Mouse (Mus musculus) stomach, embryonic 14.5 days (tissue): Measurements from ENCODE around the gene Acsbg2. TPM values are rescaled to one million over a fixed set of nuclear protein-coding genes. Genes with fewer than 3 reads are reported as not detected.

ENCODE experiments used
- ATAC-seq: fragments of 200-750 bp; cut with Nextera tagmentation; 2 replicates; pipeline ENCODE4 v1.8.0; 2017; ENCODE audit warnings: low read depth, moderate TSS enrichment; ENCODE audit not compliant: insufficient number of reproducible peaks, insufficient read depth, low FRiP score
- H3K27ac ChIP-seq: fragments of 300-500 bp; sonication (generic); 2 replicates; pipeline ENCODE4 v1.5.1; 2014; ENCODE audit warnings: mild to moderate bottlenecking, low read length, moderate library complexity, mixed read lengths
- H3K27me3 ChIP-seq: fragments of 300-500 bp; sonication (generic); 2 replicates; pipeline ENCODE4 v1.6.1; 2014; ENCODE audit warnings: low read length, control low read depth, mixed read lengths; ENCODE audit not compliant: control insufficient read depth, insufficient read depth
- H3K36me3 ChIP-seq: fragments of 300-500 bp; sonication (generic); 2 replicates; pipeline ENCODE4 v1.6.1; 2014; ENCODE audit warnings: mild to moderate bottlenecking, control low read depth, low read length, moderate library complexity, mixed read lengths; ENCODE audit not compliant: control insufficient read depth, insufficient read depth
- H3K4me1 ChIP-seq: fragments of 300-500 bp; sonication (generic); 2 replicates; pipeline ENCODE4 v1.6.1; 2014; ENCODE audit warnings: low read length, control low read depth, mixed read lengths; ENCODE audit not compliant: control insufficient read depth, insufficient read depth
- H3K4me2 ChIP-seq: fragments of 300-500 bp; sonication (generic); replicated peaks from 2 replicates; pipeline ENCODE4 v1.6.1; 2014; ENCODE audit warnings: low read depth, low read length, control low read depth
- H3K4me3 ChIP-seq: fragments of 300-500 bp; sonication (generic); 2 replicates; pipeline ENCODE4 v1.5.1; 2014; ENCODE audit warnings: low read depth, low read length, control low read depth
- H3K9ac ChIP-seq: fragments of 300-500 bp; sonication (generic); replicated peaks from 2 replicates; pipeline ENCODE4 v1.6.1; 2014; ENCODE audit warnings: low read depth, mild to moderate bottlenecking, control low read depth, low read length, moderate library complexity, mixed read lengths
- H3K9me3 ChIP-seq: fragments of 300-500 bp; sonication (generic); 2 replicates; pipeline ENCODE4 v1.6.1; 2016; ENCODE audit warnings: low read depth, low read length, control low read depth; ENCODE audit not compliant: control insufficient read depth
- WGBS: fragments of 180-500 bp; shearing (Covaris S2); extraction: QIAGEN DNeasy Blood & Tissue Kit; methylation state at CpG from one replicate; pipeline ENCODE4 v1.1.7; 2014; 5-methylcytosine and 5-hydroxymethylcytosine counted together
- polyA plus RNA-seq: library from polyadenylated mRNA; unstranded; fragments of >200 nt; fragmentation: Nextera tagmentation; extraction: Ambion mirVana; gene quantifications from 2 replicates; pipeline ENCODE4 v1.2.1, GENCODE M21; 2014

Gene Acsbg2
- polyA plus RNA-seq, 1 experiment from 2014 or later: not detected

GRCm38 (mm10) chr17:56814316-56815056 lies 59.8 kb downstream of the Acsbg2 start:
- 0 out of 2 replicates have a peak, but pooled peaks have one; percentile 54 for ATAC-seq
- Histone ChIP-seq H3K4me1 (peaks cover 11% of the 10 kb centered on the region), H3K9ac (no peak overlapping the region), H3K36me3 (no peaks in the 10 kb centered on the region), H3K9me3 (no peaks in the 10 kb centered on the region), H3K4me3 (no peak overlapping the region), H3K27me3 (no peaks in the 10 kb centered on the region), H3K4me2 (no peak overlapping the region), H3K27ac (no peak overlapping the region)
- 12% methylated on average over 24 of the region's 24 CpGs for WGBS

DNA sequence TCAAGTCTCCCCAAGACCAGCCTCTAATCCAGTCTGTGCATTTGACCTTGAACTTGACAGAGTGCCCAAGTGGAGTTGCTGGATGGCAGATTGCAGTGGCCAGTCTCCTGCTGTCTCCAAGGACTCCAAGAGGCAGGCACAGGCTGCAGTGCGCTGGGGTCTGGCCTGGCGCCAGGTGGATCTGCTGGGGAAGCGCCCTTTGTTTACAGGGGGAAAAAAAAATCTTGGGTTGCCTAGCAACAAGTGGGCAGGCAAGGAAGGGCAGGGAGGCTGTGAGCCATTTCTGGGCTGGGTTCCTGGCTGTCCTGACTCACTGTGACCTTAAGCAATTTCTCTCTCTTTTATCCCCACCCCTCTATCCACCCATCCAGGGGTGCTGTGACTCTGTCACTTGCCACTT lies 64.0 kb downstream of the Acsbg2 start:
- ATAC-seq: peak; percentile 82
- WGBS: 3% methylated on average over 3 of the region's 3 CpGs
- Histone ChIP-seq H3K4me2 (no peak overlapping the region), H3K4me1 (peaks cover 14% of the 10 kb centered on the region), H3K9ac (no peak overlapping the region), H3K9me3 (no peaks in the 10 kb centered on the region), H3K27ac (peak overlapping the region; percentile 45; the same call in 1 of the 2 replicates), H3K36me3 (no peaks in the 10 kb centered on the region), H3K27me3 (no peaks in the 10 kb centered on the region), H3K4me3 (no peak overlapping the region)

GRCm38 (mm10) chr17:56808518-56808917 lies 65.7 kb downstream of the Acsbg2 start:
- Histone ChIP-seq H3K27me3 (no peaks in the 10 kb centered on the region), H3K4me3 (no peak overlapping the region), H3K4me1 (peaks cover 14% of the 10 kb centered on the region; the same call in 1 of the 2 replicates), H3K36me3 (no peaks in the 10 kb centered on the region), H3K9me3 (no peaks in the 10 kb centered on the region), H3K9ac (no peak overlapping the region), H3K4me2 (no peak overlapping the region), H3K27ac (no peak overlapping the region)
- WGBS: 7% methylated on average over 9 of the region's 9 CpGs
- peak; percentile 56; the same call in 1 of the 2 replicates for ATAC-seq

- WGBS: 76% methylated on average over 1 of the region's 1 CpGs
- H3K9ac ChIP-seq: no peak overlapping the region
- H3K36me3 ChIP-seq: no peaks in the 10 kb centered on the region
- ATAC-seq: no peak
- H3K9me3 ChIP-seq: no peaks in the 10 kb centered on the region
- no peak overlapping the region for H3K27ac ChIP-seq
- H3K4me1 ChIP-seq: peaks cover 12% of the 10 kb centered on the region; the same call in 1 of the 2 replicates
- H3K4me3 ChIP-seq: no peak overlapping the region
- no peaks in the 10 kb centered on the region for H3K27me3 ChIP-seq
- no peak overlapping the region for H3K4me2 ChIP-seq
These were observed 68.5 kb downstream of the Acsbg2 start for GRCm38 (mm10) chr17:56805784-56806183.

- no peak for ATAC-seq
- Histone ChIP-seq H3K9me3 (no peaks in the 10 kb centered on the region), H3K4me2 (no peak overlapping the region), H3K27me3 (no peaks in the 10 kb centered on the region), H3K4me3 (no peak overlapping the region), H3K9ac (no peak overlapping the region), H3K36me3 (no peaks in the 10 kb centered on the region), H3K27ac (no peak overlapping the region), H3K4me1 (peaks cover 4% of the 10 kb centered on the region; the same call in 1 of the 2 replicates)
- WGBS: 73% methylated on average over 5 of the region's 5 CpGs
These were observed 69.3 kb downstream of the Acsbg2 start for GRCm38 (mm10) chr17:56804952-56805351.

DNA sequence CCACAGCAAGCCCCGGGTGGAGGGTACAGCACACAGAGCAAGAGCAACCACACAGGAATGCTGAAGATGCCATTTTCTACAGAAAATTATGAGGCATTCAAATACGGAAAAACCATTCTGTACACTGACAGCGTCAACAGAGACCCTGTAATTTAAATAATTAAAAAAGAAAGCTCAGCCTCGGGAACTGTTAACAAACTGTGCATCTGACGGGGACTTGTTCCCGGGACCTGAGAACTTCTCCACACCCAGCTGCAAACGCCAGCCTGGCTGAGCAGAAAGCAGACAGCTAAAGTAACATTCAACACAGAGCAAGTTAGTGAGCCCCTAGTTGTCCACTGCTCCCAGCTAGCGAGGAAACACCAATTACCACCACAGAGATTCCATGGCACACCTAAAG lies 72.2 kb downstream of the Acsbg2 start:
- ATAC-seq: no peak
- WGBS: 81% methylated on average over 8 of the region's 8 CpGs

DNA sequence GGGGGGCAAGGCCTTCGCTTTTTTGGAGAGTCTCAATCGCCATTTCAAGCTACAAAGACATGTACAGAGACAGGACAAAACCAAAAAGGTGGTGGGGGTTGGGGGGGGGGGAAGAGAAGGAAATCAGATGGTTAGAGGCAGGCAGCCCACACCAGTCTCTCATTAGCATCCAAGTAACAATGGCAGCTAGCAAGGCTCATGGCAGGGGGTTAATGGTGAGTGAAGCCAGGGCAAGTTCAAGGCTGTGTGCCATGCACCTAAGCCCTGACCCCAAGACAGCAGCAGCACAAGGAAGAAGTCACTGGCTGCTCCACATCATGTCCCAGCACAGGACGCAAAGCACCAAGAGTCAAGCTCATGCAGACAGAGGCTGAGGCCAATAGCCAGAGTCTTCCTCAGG lies 75.0 kb downstream of the Acsbg2 start:
- no peak for ATAC-seq
- Histone ChIP-seq H3K9me3 (no peaks in the 10 kb centered on the region), H3K4me3 (no peak overlapping the region), H3K9ac (no peak overlapping the region), H3K36me3 (no peaks in the 10 kb centered on the region), H3K4me1 (no peaks in the 10 kb centered on the region), H3K27me3 (no peaks in the 10 kb centered on the region), H3K27ac (no peak overlapping the region), H3K4me2 (no peak overlapping the region)
- 88% methylated on average over 3 of the region's 3 CpGs for WGBS

More for the DNA sequence above, 72.2 kb downstream of the Acsbg2 start:
- H3K4me1 ChIP-seq: no peaks in the 10 kb centered on the region
- H3K4me3 ChIP-seq: no peak overlapping the region
- no peak overlapping the region for H3K27ac ChIP-seq
- H3K9me3 ChIP-seq: no peaks in the 10 kb centered on the region
- no peak overlapping the region for H3K9ac ChIP-seq
- H3K27me3 ChIP-seq: no peaks in the 10 kb centered on the region
- H3K4me2 ChIP-seq: no peak overlapping the region
- H3K36me3 ChIP-seq: no peaks in the 10 kb centered on the region

GRCm38 (mm10) chr17:56793614-56794319 lies 80.5 kb downstream of the Acsbg2 start:
- 75% methylated on average over 6 of the region's 6 CpGs for WGBS
- no peaks in the 10 kb centered on the region for H3K27me3 ChIP-seq
- no peak for ATAC-seq

More at GRCm38 (mm10) chr17:56793614-56794319, 80.5 kb downstream of the Acsbg2 start:
- Histone ChIP-seq H3K4me1 (no peaks in the 10 kb centered on the region), H3K4me3 (no peak overlapping the region), H3K27ac (no peak overlapping the region), H3K36me3 (no peaks in the 10 kb centered on the region), H3K9ac (no peak overlapping the region), H3K4me2 (no peak overlapping the region), H3K9me3 (no peaks in the 10 kb centered on the region)
